Mouse (Mus musculus) heart, embryonic 16.5 days (tissue): Measurements from ENCODE around the gene Spata45. TPM values are rescaled to one million over a fixed set of nuclear protein-coding genes. Genes with fewer than 3 reads are reported as not detected.
"Not testable (repeated sequence)": the region's sequence is repeated elsewhere in the genome, so short reads cannot be mapped to it uniquely, and the experiment has no call there.

Experiments
- ATAC-seq: fragments of 200-750 bp; cut with Nextera tagmentation; replicated peaks from 2 replicates; pipeline ENCODE4 v1.8.0; 2017; ENCODE audit warnings: moderate number of reproducible peaks; ENCODE audit not compliant: insufficient read depth, low FRiP score; ENCODE audit errors: extremely low read depth
- H3K27ac ChIP-seq: fragments of 300-500 bp; sonication (generic); 2 replicates; pipeline ENCODE4 v1.5.1; 2014; ENCODE audit warnings: mild to moderate bottlenecking, low read length, control low read depth, moderate library complexity
- H3K27me3 ChIP-seq: fragments of 300-500 bp; sonication (generic); 2 replicates; pipeline ENCODE4 v1.6.1; 2014; ENCODE audit warnings: low read length, mixed read lengths; ENCODE audit not compliant: control insufficient read depth, insufficient read depth
- H3K36me3 ChIP-seq: fragments of 300-500 bp; sonication (generic); 2 replicates; pipeline ENCODE4 v1.6.1; 2014; ENCODE audit not compliant: control insufficient read depth, insufficient read depth
- H3K4me1 ChIP-seq: fragments of 300-500 bp; sonication (generic); 2 replicates; pipeline ENCODE4 v1.6.1; 2014; ENCODE audit warnings: low read length, mixed read lengths; ENCODE audit not compliant: control insufficient read depth, insufficient read depth
- H3K4me2 ChIP-seq: fragments of 300-500 bp; sonication (generic); 2 replicates; pipeline ENCODE4 v1.6.1; 2014; ENCODE audit warnings: low read depth, mild to moderate bottlenecking, control low read depth, low read length
- H3K4me3 ChIP-seq: fragments of 300-500 bp; sonication (generic); 2 replicates; pipeline ENCODE4 v1.5.1; 2014; ENCODE audit warnings: mild to moderate bottlenecking, control low read depth, low read length
- H3K9ac ChIP-seq: fragments of 300-500 bp; sonication (generic); 2 replicates; pipeline ENCODE4 v1.6.1; 2014; ENCODE audit warnings: low read length, control low read depth
- H3K9me3 ChIP-seq: fragments of 300-500 bp; sonication (generic); replicated peaks from 2 replicates; pipeline ENCODE4 v1.6.1; 2016; ENCODE audit warnings: low read length; ENCODE audit not compliant: control insufficient read depth
- WGBS: fragments of 180-500 bp; shearing (Covaris S2); extraction: QIAGEN DNeasy Blood & Tissue Kit; methylation state at CpG from one replicate; pipeline ENCODE4 v1.1.7; 2014; 5-methylcytosine and 5-hydroxymethylcytosine counted together
- polyA plus RNA-seq: library from polyadenylated mRNA; unstranded; fragments of >200 nt; fragmentation: Nextera tagmentation; extraction: Ambion mirVana; gene quantifications from 2 replicates; pipeline ENCODE4 v1.2.1, GENCODE M21; 2015

Spata45 gene
- polyA plus RNA-seq, 1 experiment from 2014 or later, result not detected

- not testable (repeated sequence) for H3K27me3 ChIP-seq, H3K27ac ChIP-seq, ATAC-seq, H3K4me2 ChIP-seq, H3K9me3 ChIP-seq, H3K9ac ChIP-seq, H3K36me3 ChIP-seq, H3K4me3 ChIP-seq, H3K4me1 ChIP-seq
- 49% methylated on average over 6 of the region's 6 CpGs for WGBS
Measured at GRCm38 (mm10) chr1:191030922-191031425, 5.5 kb upstream of the Spata45 start.

GRCm38 (mm10) chr1:191035649-191036048 lies 790 bp upstream of the Spata45 start:
- Histone ChIP-seq H3K9ac (no peak overlapping the region), H3K27ac (no peak overlapping the region), H3K4me1 (no peaks in the 10 kb centered on the region), H3K36me3 (no peaks in the 10 kb centered on the region), H3K4me2 (no peak overlapping the region), H3K4me3 (no peak overlapping the region), H3K9me3 (no peaks in the 10 kb centered on the region), H3K27me3 (no peaks in the 10 kb centered on the region)
- 39% methylated on average over 4 of the region's 4 CpGs for WGBS
- no peak for ATAC-seq

- H3K27me3 ChIP-seq, result no peaks in the 10 kb centered on the region
- no peak for ATAC-seq
- H3K9me3 ChIP-seq, result no peaks in the 10 kb centered on the region
- WGBS, result 88% methylated on average over 4 of the region's 4 CpGs
- no peaks in the 10 kb centered on the region for H3K36me3 ChIP-seq
- H3K4me2 ChIP-seq, result no peak overlapping the region
- no peaks in the 10 kb centered on the region for H3K4me1 ChIP-seq
- H3K9ac ChIP-seq, result no peak overlapping the region
- no peak overlapping the region for H3K4me3 ChIP-seq
- H3K27ac ChIP-seq, result no peak overlapping the region
Measured at GRCm38 (mm10) chr1:191037999-191038398, 1.6 kb downstream of the Spata45 start.

- Histone ChIP-seq H3K27ac (no peak overlapping the region), H3K27me3 (no peaks in the 10 kb centered on the region), H3K4me3 (no peak overlapping the region), H3K36me3 (no peaks in the 10 kb centered on the region), H3K9ac (no peak overlapping the region), H3K4me2 (no peak overlapping the region), H3K4me1 (no peaks in the 10 kb centered on the region), H3K9me3 (no peaks in the 10 kb centered on the region)
- no peak for ATAC-seq
Measured at GRCm38 (mm10) chr1:191041352-191041751, 4.9 kb downstream of the Spata45 start.

- H3K4me2 ChIP-seq, result no peak overlapping the region
- ATAC-seq, result no peak
- no peak overlapping the region for H3K4me3 ChIP-seq
- H3K9me3 ChIP-seq, result no peaks in the 10 kb centered on the region
- no peak overlapping the region for H3K27ac ChIP-seq
- H3K36me3 ChIP-seq, result no peaks in the 10 kb centered on the region
- WGBS, result 68% methylated on average over 5 of the region's 5 CpGs
- no peak overlapping the region for H3K9ac ChIP-seq
- no peaks in the 10 kb centered on the region for H3K27me3 ChIP-seq
- no peaks in the 10 kb centered on the region for H3K4me1 ChIP-seq
Measured at GRCm38 (mm10) chr1:191042106-191042505, 5.7 kb downstream of the Spata45 start.

GRCm38 (mm10) chr1:191042688-191043087 lies 6.2 kb downstream of the Spata45 start:
- WGBS, result 53% methylated on average over 3 of the region's 3 CpGs
- ATAC-seq, result no peak
- Histone ChIP-seq H3K4me3 (no peak overlapping the region), H3K4me1 (no peaks in the 10 kb centered on the region), H3K9me3 (no peaks in the 10 kb centered on the region), H3K4me2 (no peak overlapping the region), H3K27me3 (no peaks in the 10 kb centered on the region), H3K27ac (no peak overlapping the region), H3K36me3 (no peaks in the 10 kb centered on the region), H3K9ac (no peak overlapping the region)

GRCm38 (mm10) chr1:191045264-191045663 lies 8.8 kb downstream of the Spata45 start:
- 85% methylated on average over 2 of the region's 2 CpGs for WGBS
- Histone ChIP-seq H3K4me2 (no peak overlapping the region), H3K27ac (no peak overlapping the region), H3K27me3 (no peaks in the 10 kb centered on the region), H3K4me3 (no peak overlapping the region), H3K4me1 (no peaks in the 10 kb centered on the region), H3K9me3 (no peaks in the 10 kb centered on the region), H3K36me3 (no peaks in the 10 kb centered on the region), H3K9ac (no peak overlapping the region)
- ATAC-seq, result no peak

GRCm38 (mm10) chr1:191046231-191046824 lies 9.9 kb downstream of the Spata45 start:
- no peaks in the 10 kb centered on the region for H3K36me3 ChIP-seq
- no peak overlapping the region for H3K4me3 ChIP-seq
- no peaks in the 10 kb centered on the region for H3K9me3 ChIP-seq
- no peaks in the 10 kb centered on the region for H3K4me1 ChIP-seq
- no peak overlapping the region for H3K27ac ChIP-seq
- H3K9ac ChIP-seq, result no peak overlapping the region
- ATAC-seq, result no peak
- no peak overlapping the region for H3K4me2 ChIP-seq
- no peaks in the 10 kb centered on the region for H3K27me3 ChIP-seq
- 61% methylated on average over 7 of the region's 7 CpGs for WGBS

GRCm38 (mm10) chr1:191053555-191053954 lies 17.1 kb downstream of the Spata45 start:
- H3K9ac ChIP-seq, result no peak overlapping the region
- H3K4me2 ChIP-seq, result no peak overlapping the region
- 68% methylated on average over 3 of the region's 3 CpGs for WGBS
- no peak overlapping the region for H3K27ac ChIP-seq
- no peak for ATAC-seq
- no peaks in the 10 kb centered on the region for H3K4me1 ChIP-seq
- peaks cover 2% of the 10 kb centered on the region; the same call in 1 of the 2 replicates for H3K36me3 ChIP-seq
- no peak overlapping the region for H3K4me3 ChIP-seq
- H3K9me3 ChIP-seq, result no peaks in the 10 kb centered on the region
- no peaks in the 10 kb centered on the region for H3K27me3 ChIP-seq
